Mouse (Mus musculus) spleen, adult 12 weeks (tissue): ENCODE results near the gene Il31.
A peak's percentile ranks its signal among the peaks of the same experiment; 100 is the strongest.
"Not testable (repeated sequence)": the region's sequence is repeated elsewhere in the genome, so short reads cannot be mapped to it uniquely, and the experiment has no call there.

Source experiments
- DNase-seq: peaks from one replicate; pipeline ENCODE4 v3.0.0; 2022; ENCODE audit warnings: low spot score

Il31 gene

DNA sequence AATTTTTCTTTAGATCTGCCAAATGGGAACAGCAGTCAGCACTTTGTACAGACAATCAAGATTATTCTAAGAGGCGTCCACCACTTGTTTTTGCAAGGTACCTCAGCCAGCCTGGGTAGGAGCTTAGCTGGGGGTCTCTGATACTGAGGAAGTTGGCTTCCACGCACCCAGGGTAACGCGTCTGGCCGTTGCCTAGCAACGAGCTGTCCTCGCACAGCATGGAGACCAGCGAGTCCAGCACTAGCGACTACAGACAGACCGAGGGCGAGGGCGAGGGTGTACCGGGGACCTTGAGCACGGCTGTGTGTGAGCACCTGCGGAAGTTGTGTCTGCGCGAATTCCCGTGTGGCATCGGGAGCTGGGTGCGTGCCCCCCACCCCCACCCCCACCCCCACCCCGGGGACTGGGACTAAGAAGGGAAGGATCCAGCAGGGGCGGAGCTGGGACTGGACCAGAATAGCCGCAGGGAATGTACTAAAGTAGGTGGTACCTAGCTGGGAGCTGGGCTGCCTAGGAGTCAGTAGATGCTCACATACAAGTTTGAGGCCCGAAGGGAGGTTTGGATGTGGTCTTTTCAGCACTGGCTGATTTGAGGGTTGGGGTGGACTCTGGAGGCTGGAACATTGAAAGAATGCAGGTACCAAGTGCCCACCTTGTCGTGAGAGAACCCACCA lies at the start of gene Il31, which contains the start of gene Lrrc43:
TSS of gene Il31 (minus strand) at position 378 of the 674 bp plus-strand sequence.
TSS of gene Lrrc43 (plus strand) at position 194 of the 674 bp plus-strand sequence.
- DNase-seq = no peak

GRCm38 (mm10) chr5:123533801-123534200 lies 44.5 kb upstream of the Il31 start:
- no peak for DNase-seq

DNA sequence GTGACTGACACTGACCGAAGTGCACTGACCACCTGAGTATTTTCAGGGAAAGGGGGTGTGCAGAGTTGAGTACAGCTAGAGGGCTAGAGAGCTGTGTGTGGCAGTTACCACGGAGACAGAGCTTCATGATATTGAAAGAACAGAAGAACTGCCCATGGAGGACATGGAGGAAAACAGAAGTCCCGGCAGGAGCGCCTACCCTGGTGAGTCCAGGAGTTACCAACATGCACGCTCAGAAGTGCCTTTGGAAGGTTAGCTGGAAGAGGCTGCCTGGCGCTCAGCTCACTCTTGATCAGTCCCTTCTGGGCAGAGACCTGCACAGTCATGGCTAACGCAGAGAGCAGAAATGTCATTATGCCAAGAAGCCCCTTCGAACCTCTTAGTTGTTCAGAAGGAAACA lies 40.8 kb upstream of the Il31 start:
- no peak for DNase-seq

DNA sequence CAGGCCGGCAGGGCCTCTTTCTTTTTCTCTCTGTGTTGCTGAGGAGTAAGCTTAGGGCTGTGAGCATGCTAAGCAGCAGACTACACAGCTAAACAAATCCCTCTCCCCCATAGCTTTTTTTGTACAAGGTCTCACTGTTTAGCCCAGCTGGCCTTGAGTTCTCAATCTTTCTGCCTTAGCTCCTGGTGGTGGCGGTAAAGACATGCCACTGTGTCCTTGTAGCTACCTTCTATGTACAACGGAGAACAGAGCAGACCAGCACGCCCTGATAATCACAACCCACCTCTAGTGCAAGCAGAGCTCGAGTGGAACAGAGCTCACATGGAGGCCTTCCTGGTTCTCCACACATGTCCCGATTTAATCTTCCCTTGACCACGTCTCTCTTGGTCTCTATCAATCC lies 39.4 kb upstream of the Il31 start:
- DNase-seq = no peak

- no peak for DNase-seq
Observed at GRCm38 (mm10) chr5:123525916-123526495, 36.7 kb upstream of the Il31 start.

DNA sequence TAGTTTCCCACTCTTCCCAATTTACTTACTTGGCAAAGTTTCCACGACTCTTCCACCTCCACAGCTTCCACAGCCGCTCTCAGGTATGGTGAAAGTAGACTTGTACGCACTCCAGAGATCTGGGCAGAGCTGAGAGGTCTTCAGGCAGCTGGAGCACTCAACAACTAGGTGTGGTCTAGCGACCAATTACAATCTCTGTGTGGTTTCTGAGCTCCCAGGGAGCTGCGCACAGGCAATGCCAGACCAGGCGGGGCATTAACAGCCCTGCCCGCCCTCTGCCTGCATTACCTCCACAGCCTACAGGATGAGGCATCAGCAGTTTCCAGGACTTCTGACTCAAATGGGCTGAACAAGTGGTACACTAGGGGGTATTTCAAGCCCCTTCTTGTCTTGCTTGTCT lies 36.0 kb upstream of the Il31 start, which contains the start of gene Gm49027:
TSS of gene Gm49027 (minus strand) at position 208 of the 400 bp plus-strand sequence.
- DNase-seq = no peak

DNA sequence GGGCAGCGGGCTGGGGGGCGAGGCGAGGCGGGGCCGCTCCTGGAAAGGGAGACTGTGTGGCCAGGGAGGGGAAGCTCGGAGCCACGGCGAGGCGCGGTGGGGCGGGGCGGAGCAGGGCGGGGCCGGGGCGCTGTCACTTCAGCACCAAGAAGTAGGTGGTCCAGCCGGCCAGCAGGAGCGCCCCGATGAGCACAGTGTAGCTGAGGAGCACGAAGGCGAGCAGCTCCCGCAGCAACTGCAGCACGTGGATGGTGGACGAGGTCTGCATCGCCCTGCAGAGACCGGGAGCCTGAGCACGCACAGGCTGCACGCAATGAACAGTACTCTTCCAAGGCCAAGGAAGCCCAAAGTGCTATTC lies 35.1 kb upstream of the Il31 start:
- no peak for DNase-seq

- DNase-seq = peak; percentile 99
Observed at GRCm38 (mm10) chr5:123523692-123524392, 34.6 kb upstream of the Il31 start, which contains the start of gene Diablo. Gene Diablo (minus strand): TSS chr5:123524176.

DNA sequence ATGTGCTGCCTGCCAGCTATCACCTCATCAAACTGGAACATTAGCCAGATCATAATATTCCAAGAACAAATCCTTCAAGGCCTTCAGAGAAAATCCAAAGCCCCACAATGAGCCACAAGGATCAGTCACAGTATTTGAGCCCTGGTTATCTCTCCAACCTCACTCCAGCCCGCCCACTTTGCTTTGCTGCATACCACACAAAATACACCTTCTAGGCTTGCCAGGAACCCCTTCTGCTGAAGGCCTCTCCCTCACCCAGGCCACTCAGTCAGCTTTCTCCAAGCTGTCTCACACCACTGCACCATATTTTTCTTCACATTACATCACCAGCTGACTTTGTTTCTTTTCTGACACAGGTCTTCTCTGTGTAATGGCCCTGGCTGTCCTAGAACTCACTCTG lies 32.9 kb upstream of the Il31 start:
- no peak for DNase-seq

DNA sequence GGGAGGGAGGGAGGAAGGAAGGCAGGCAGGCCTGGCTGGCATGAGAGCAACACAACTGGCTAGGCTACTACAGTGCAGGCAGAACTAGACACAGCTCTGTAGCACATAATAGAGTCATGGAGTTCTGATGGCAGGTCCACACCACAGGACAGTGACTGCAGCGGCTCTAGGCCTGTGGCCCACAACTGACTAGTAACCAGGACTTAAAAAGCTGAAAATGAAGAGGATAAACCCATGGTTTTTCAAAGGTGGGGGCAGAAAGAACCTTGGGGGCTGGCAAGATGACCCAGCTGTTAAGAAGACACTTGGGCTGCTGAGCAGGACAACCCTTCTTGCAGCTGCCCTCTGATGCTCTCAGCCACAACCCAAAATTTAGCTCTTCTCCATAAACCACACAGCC lies 32.3 kb upstream of the Il31 start:
- no peak for DNase-seq

DNA sequence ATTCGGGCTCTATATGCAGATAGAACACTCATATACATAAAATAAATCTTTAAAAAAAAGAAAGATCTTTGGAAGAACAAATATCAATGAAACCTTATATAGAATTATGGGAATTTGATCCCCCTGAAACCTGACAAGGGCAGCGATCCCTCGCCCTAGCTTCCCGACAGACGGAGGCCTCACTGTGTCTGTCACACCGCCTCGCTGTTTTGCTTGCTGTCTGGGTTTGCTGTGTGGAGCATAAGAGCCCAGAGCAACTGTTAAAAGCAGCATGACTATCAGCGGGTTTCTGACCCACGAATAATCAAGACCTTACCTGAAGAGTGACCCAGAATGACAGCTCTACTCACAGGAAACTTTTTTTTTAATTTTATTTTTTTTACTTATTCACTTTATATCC lies 31.4 kb upstream of the Il31 start:
- DNase-seq = no peak

DNA sequence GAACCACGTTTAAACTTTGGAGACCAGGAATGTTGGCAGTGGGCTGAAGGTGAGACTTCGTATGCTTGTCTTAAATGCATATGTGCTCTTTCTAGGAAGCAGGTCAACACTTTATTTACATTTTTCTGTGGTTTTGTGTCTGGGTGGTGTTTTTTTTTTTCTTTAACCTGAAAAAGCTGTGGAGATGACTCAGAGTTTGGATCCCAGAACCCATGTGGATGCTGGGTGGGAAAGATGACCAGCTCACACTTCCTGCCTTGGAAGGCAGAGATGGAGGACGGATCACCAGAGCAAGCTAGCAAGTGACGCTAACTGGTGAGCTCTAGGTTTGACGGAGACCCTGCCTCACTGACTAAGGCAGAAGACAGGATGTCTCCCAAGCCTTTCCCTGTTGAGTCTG lies 25.6 kb upstream of the Il31 start:
- no peak for DNase-seq

- DNase-seq = no peak
Observed at GRCm38 (mm10) chr5:123512102-123512501, 22.8 kb upstream of the Il31 start.

- DNase-seq = not testable (repeated sequence)
Observed at GRCm38 (mm10) chr5:123511426-123511825, 22.1 kb upstream of the Il31 start.

DNA sequence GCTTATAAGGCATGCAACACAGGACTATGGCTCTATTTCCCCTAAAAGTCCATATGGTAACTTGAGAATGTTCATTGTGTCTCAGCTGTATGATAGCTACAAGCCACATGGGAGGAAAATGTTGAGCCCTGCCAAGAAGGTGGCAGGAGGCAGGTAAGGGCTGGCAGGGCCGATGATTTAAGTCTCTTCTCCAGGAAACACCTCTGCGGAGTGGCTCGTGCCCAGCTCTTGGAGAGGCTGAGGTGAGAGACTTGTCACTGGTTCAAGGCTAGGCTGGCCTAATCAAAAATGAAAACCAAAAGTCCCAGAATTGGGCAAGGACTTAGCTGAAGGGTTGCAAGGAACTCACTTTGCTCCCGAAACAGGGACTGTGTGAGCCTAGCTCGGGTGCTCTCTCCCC lies 20.9 kb upstream of the Il31 start, which contains the start of gene B3gnt4:
TSS of gene B3gnt4 (plus strand) at position 301 of the 400 bp plus-strand sequence.
- DNase-seq = no peak

DNA sequence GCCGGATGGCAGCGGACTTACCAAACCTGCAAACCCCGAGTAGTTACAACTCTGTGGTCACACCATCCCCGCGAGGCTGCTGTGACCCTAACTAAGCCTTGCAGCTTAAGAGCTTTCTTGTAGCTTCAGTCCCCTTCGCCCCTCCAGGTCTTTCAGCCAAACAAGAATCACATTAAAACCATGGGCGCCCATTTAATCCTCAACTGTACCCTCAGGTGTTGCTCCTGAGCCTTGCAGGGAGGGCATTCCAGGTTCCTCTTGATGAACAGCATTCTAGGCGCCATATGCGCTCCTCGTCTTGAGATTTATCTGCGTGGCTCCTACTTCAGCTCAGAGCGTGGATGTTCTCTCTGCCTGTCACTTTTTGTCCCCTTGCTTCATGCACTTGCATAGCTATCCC lies 19.6 kb upstream of the Il31 start:
- no peak for DNase-seq

GRCm38 (mm10) chr5:123507936-123508723 lies 18.8 kb upstream of the Il31 start:
- peak; percentile 56 for DNase-seq

- no peak for DNase-seq
Observed at GRCm38 (mm10) chr5:123501973-123502372, 12.7 kb upstream of the Il31 start.

GRCm38 (mm10) chr5:123499717-123500116 lies 10.4 kb upstream of the Il31 start:
- DNase-seq = no peak

- no peak for DNase-seq
Observed at GRCm38 (mm10) chr5:123489935-123490334, 646 bp upstream of the Il31 start.

GRCm38 (mm10) chr5:123487659-123488395 lies 1.5 kb downstream of the Il31 start:
- no peak for DNase-seq

GRCm38 (mm10) chr5:123473817-123474216 lies 15.5 kb downstream of the Il31 start:
- no peak for DNase-seq
